23 mouse cellular contexts compared by ENCODE assay signal in genomic region chr5:30355114-30355513, GRCm38 (mm10).
"Had no signal": no experiment of that assay in that cellular context is flagged by ENCODE, and none has a peak within 500 bp of the region (broad histone marks: within the 10 kb centered on the region; RNA-seq: fewer than 3 reads in every experiment).

No protein-coding gene starts in this region.

- H3K4me3 ChIP-seq: gastrocnemius, adult 2 months; heart, embryonic 10.5 days; heart, embryonic 12.5 days; hindbrain, embryonic 10.5 days; hindbrain, embryonic 12.5 days; kidney, embryonic 15.5 days; limb, embryonic 13.5 days; limb, embryonic 15.5 days had no signal

- H3K9ac ChIP-seq: heart, embryonic 12.5 days; hindbrain, embryonic 12.5 days; hindbrain, embryonic 14.5 days; kidney, embryonic 15.5 days; limb, embryonic 13.5 days; limb, embryonic 15.5 days had no signal

- H3K4me2 ChIP-seq: heart, embryonic 12.5 days; hindbrain, embryonic 12.5 days; hindbrain, embryonic 14.5 days; kidney, embryonic 15.5 days; limb, embryonic 13.5 days; limb, embryonic 15.5 days had no signal

- H3K27ac ChIP-seq: gastrocnemius, adult 2 months; heart, embryonic 10.5 days; hindbrain, embryonic 10.5 days; hindbrain, embryonic 12.5 days; hindbrain, embryonic 14.5 days; kidney, embryonic 15.5 days; kidney, postnatal 0 days; limb, embryonic 13.5 days; limb, embryonic 15.5 days had no signal

- ATAC-seq: hindbrain, embryonic 16.5 days; intestine, embryonic 16.5 days had no signal

- DNase-seq: gastrocnemius, adult 2 months; gastrocnemius, postnatal 10 days; gastrocnemius, postnatal 25 days; heart, adult 18-20 months; kidney, adult 11 months; kidney, adult 2 months; kidney, adult 9 months; kidney, postnatal 14 days; kidney, postnatal 36 days; layer of hippocampus, adult 9-11 months; layer of hippocampus, postnatal 36 days; left cerebral cortex, postnatal 4 days had no signal

- H3K9me3 ChIP-seq: heart, embryonic 10.5 days; heart, embryonic 12.5 days; hindbrain, embryonic 10.5 days; hindbrain, embryonic 12.5 days; kidney, embryonic 15.5 days; limb, embryonic 13.5 days; limb, embryonic 15.5 days had no signal

- H3K27me3 ChIP-seq: hindbrain, embryonic 12.5 days; kidney, embryonic 15.5 days; limb, embryonic 13.5 days; limb, embryonic 15.5 days had no signal

- H3K4me1 ChIP-seq: hindbrain, embryonic 10.5 days; hindbrain, embryonic 12.5 days; kidney, embryonic 15.5 days; limb, embryonic 13.5 days; limb, embryonic 15.5 days had no signal

- H3K36me3 ChIP-seq: heart, embryonic 10.5 days; heart, embryonic 12.5 days; hindbrain, embryonic 10.5 days; hindbrain, embryonic 12.5 days; kidney, embryonic 15.5 days; limb, embryonic 13.5 days; limb, embryonic 15.5 days had no signal
